Mouse (Mus musculus) heart, postnatal 0 days (tissue): ENCODE measurements around the gene Elp5.

Experiments
- CTCF ChIP-seq: IDR thresholded peaks from 2 replicates; pipeline ENCODE4 v1.5.1; 2016; ENCODE audit warnings: antibody characterized with exemption, control low read depth, low read depth
- EP300 ChIP-seq: IDR thresholded peaks from 2 replicates; pipeline ENCODE4 v1.6.1; 2016; ENCODE audit warnings: antibody characterized with exemption, low read depth

DNA sequence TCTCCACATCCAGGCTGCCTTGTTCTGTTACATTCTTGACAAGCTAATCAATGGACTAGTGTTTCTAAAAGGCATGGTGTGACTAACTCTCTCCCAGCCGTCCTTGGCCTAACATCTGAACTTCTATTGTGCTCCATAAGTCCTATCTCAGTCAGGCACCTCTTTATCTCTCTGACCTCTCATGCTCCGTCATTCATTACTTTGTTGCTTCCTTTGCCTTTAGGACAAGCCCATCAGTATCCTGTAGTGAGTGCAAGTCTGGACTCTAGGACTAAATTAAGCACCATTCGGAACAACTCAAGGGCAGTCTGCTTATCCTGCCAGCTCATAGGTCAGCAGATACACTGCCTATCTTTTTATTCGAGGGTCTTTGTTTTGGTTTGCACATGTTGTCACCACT, 6.0 kb downstream of the Elp5 start:
- no peak for TF ChIP-seq CTCF
- TF ChIP-seq EP300: no peak
